Mouse (Mus musculus) heart, postnatal 4 days (tissue): Measurements from ENCODE around the gene Mlip. TPM values are rescaled to one million over a fixed set of nuclear protein-coding genes. Genes with fewer than 3 reads are reported as not detected.

Source experiments
- DNase-seq: peaks from one replicate; pipeline ENCODE4 v3.0.0; 2021
- total RNA-seq, 2 experiments: library from RNA; stranded (reverse); gene quantifications; 2 replicates each; pipeline ENCODE4 v1.2.3; 2021

Gene Mlip
- total RNA-seq, 2 experiments from 2014 or later: 159 to 165 TPM

DNA sequence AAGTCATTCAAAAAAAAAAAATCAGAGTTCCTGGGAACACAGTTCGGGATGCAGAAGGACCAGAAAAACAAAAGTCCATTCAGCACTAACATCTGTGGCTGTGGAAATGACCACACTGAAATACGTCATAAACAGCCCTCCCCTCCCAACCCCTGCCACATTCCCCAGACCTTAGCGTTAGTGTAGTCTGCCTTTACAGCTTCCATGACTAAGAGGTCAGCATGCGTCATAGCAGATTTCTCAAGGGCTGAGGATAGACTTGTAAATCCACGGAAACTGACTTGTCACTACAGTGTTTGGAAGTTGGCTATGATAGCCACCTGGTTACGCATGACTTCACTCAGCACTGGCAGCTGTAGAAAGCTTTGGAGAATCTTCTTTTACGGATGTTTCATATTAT is 8.5 kb downstream of the Mlip start:
- no peak for DNase-seq

DNA sequence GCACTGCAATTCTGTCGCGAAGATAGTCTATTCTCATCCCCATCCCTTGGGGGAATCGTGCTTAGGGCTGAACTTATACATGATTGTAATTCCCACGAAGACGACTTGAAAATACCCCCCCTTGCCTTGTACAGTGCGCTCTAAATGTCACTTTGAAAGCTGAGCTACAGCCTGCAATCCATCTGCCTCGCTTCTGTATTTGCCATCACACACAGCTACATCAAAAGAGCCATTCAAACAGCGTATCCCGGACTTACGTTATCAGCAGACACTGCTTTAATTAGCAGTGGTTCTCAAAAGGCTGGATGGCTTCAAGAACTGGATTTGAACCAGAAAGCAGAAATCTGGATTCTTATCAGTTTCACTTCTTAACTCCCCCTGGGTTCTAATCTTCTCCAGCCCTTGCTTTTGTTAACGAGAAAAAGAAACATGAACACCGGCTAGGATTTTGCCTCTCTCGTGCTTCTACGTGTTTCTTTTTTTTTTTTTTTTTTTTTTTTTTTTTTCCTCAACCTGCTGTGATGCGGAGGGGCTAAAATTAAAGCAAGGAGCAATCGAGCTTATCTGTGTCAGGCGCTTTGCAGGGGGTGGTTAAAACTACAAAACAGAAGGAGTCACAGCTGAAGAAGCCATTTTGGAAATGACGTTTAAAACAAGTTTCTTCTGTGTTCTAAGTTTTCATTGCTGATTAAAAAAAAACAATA is 12.5 kb downstream of the Mlip start:
- DNase-seq: no peak

DNA sequence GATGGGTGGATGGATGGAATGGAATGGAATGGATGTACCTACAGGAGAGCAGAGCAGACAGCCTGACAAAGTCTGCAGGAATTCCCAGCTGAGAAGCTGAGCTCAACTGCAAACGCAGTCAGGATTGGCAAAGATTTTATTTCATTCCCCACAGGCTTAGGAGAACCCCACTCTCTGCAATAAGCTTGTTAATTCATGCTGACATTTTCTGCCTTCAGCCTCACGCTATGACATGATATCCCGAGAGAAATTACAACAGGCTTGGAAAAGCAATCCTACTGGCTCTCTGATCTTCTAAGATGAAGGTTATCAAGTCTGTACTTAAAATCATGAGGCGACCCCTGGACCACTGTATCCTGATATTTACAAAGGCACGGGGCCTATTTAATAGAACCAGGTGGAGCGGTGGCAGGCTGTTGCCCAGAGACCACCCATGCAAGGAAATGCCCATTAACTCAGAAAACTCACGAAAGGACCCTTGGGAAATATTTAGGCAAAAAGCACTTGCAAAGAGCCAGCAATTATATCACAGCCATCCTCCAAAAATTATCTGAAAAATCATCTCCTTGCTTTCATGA is 13.1 kb downstream of the Mlip start:
- no peak for DNase-seq

DNA sequence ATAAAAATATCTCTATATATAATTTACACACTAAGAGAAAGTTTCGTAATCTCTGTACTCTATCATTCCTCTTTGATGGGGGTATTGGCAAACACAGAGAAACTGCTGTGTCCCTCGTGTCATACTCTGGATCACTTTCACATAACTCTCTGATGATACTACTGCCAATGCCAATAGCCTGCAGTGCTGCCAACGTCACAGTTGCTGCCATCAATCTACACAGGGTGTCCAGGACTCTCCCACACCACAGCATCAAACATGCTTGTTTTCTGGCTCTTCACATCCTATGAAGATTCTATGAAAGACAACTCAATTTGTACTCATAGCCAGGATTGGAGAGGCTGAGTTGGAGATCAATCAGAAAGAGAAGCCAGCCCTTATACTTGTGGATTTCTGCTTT is 17.4 kb downstream of the Mlip start:
- DNase-seq: no peak

DNA sequence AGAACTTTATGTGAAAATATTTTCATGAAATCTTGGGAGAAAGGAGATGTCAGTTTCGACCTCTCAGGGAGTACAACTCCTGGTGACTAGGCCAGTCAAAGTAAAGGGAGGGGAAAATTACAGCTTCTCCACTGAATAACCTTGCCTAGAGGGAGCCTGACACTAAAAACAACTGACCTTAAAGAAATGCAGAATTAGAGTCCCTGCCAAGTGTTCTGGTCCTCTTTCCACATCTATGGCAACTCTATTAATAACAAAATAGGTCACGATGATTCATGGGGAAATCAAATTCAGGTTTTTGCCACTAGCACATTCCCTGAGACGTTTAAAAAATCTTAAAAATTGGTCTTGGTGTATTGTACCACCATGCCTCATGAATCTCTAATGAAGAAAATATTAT is 34.4 kb downstream of the Mlip start:
- DNase-seq: no peak

DNA sequence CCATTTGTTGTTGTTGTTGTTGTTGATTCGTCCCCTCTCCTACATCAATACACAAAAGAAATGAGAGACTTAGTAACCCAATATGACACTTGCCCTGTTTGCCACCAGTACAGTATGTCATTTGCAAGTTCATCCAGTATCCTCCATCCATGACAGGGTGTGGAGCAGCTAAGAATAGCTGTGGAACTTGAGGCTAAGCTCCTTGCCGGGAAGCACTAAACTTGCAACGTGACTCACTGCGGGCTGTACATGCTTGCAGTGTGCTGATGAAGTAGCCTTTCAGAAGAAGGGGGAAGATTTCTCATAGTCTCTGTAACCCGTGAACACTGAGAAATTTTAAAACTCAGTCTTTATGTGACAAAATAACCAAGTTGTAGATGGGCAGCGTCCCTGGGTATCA is 42.2 kb downstream of the Mlip start:
- peak; percentile 30 for DNase-seq

DNA sequence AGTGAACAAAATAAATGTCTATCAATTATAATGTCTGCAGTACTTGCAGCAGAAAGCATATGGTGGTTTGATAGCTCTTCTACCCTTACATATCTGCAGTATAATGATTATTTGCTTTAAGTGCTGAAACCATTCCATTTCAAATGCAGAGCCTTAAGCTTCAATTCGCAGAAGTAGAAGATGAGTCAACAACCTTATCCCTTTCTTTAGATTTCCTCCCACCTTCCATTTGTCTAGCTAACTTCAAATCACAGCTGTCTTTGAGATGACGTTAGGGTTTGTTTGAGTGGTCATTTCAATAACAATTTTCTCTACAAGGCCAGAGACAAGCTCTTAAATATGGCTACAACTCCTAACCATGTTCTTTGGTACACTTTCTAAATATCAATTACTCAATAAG is 47.4 kb downstream of the Mlip start:
- no peak for DNase-seq

DNA sequence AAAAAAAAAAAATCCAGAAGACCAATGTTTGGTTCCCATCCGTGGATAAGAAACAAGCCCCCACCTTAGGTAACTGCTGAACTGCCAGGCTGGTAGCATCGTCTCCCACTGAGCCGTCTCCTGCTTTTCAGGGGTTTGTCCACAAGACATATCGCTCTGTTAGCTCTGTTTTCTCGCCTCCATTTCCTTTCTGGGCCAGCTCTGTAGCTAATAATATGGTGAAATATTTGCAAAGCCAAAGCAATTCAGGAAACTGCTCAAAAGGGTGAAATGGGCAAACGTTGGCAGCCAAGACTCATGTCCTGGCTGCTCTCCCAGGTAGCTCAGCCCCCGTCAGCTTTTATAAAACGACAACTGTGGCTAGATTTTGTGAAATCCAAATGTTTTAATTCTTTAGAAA is 50.4 kb downstream of the Mlip start:
- no peak for DNase-seq

DNA sequence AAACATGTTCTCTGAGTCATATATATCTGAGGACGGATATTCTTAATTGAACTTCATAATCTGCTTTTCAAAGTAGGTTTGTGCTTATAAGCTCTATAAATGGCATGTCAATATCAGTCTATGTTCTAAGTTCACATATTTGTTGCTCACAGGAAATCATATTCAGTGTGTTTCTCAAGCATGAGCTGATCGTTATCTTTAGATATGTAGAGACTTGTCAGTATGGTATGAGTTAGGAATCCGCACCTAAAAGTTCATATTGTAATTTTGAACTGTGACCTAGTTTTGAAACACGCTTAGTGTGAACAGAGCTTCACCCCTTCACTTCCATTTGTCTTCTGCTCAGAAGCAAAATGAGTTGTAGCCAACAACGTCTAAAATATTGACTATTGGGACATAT is 64.8 kb downstream of the Mlip start:
- no peak for DNase-seq

DNA sequence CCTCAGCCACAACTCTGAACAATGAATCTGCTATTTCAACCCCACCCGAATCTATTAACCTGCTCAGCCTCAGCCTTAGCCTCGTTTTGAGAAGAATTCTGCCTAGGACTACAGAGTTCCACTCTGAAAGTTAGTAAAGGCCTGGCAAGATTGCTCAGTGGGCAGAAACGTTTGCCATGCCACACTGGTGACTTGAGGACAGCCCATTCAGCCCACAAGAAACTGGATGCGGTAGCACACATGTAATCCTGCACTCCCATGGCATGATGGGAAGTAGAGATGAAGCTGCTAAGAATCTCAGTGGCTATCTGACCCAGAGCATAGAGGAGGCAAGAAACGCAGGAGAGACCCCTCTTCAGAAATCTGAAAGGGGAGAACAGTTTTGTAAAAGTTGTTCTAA is 73.4 kb downstream of the Mlip start:
- DNase-seq: no peak

DNA sequence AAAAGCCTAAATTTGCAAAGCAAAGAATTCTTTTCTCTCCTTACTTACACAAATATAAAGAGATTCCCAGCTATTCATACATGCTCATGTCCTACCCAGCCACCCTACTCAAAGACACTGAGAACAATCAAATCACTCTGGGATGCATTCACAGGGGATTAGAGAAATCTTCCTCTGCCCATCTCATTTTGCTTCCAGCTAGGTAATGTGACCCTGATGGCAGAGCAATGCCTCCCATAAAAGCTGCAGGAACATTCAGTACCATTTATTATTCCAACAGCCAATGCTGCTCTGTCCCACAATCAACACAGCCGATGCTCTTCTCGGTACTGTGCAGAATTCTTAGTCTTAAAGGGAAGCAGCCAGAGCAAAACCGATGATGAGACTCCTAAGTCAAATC is 74.7 kb downstream of the Mlip start:
- no peak for DNase-seq

DNA sequence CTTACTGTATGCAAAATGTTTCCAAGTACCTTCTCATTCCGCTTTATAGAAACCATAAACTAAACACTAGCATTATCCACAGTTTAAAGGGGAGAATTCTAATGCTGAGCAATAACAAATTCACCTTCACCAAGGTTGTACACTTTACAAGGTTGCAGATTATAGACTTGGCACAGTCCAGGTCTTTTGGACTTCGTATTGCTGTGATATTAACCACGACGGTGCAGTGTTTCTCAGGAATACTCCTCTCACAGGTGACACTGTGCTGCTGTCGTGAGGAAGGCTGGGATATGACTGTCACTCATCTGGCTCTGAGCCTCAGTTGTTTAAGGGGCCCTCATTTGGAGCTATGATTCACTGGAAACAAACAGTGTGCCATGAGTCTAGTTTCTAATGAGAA is 75.5 kb downstream of the Mlip start:
- no peak for DNase-seq

DNA sequence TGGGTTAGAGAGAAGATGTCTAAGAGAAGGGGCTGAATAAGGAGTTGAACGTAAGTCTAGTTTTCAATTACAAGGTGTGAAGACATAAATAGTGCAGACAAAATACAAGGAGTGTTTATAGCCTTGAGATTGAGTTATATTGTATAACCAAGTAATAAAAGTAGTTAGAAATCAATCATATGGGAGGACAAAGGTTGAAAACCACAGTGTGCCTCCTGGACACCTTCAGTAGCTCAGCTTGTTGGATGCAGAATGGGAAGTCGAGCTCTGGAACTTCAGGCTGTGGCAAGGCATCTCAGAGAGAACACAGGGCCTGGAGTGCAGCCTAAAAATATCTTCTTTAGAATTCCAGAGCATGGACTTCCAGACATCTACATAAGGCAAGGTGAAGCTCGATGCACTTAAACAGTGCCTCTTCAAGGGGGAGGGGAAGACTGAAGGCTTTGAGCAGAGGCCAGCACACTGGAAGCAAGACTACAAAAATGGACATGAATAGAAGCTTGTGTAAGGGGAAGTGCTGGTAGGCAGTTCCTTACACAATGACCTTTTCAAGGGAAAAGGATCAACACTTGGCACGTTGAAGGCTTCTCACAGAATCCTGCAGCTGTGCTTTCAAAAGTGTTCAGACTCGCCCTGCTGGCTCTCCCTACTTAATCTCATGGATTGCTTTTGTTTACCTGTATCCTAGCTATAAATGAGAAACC is 76.2 kb downstream of the Mlip start:
- DNase-seq: no peak

DNA sequence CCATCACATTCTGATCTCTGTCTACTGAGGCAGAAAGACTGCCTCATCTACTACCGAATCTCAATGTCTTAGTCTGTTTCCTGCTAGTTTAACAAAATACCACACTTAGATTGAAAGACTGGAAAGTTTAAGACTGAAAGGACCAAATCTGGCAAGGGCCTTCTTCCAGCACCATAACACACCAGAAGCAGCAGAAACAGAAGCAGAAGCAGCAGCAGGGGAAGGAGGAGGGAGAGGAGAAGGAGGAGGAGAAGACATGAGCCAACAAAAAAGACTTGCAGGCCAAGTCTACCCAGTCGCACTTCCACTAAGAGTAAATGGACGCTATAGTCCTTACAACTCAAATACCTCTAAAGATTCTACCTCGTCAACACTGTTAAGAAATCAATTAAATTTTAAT is 80.0 kb downstream of the Mlip start:
- no peak for DNase-seq

DNA sequence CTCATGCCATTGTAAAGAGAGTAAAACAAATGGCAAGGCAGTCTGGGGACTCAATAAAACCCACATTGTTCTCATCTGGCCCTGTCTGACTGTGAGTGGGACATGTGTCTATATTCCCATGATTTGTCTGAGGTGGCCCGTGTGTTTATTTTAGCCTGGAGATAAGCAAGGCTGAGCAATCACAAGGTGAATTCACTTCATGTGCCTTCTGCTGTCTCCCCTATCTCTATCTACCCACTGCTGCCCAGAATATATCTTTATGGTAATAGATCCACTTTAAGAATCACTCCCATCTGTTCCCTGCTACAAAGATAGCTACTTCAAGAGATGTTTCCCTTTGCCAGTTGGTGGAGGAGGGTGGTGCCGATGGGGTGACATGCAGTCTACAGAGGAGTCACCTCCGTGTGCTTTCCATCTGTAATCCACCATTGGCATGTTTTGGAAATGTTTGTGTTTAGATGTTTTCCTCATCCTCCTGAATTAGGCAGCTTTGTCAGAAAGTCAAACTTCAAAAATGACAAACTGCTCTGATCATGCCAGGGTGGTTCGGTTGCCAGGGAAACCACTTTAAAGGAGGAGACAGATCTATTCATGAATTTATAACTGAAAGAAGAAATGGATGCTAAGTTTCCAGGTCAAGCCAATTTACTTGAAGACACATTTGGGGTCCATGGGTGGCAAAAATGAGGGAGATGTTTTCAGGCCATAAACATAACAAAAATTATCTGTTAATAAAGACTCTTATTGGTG is 87.3 kb downstream of the Mlip start:
- no peak for DNase-seq

DNA sequence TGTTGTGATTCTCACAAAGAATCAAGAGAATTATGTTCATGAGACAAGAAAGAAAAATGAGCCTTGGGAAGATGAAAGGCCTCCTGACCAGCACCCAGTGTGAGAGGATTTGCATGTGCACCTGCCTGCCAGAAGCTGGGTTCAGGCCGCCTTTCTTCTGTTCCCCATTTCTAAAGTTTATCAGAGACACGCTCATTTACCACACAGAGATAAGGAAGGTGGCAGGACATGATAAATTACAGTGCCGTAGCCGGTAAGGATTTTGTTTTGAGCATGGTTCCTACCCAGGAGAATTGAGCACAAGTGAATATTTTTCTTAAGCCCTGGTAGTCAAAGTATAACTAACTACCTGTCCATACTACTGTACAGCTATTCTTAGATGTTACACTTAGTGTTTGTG is 93.7 kb downstream of the Mlip start:
- DNase-seq: no peak

DNA sequence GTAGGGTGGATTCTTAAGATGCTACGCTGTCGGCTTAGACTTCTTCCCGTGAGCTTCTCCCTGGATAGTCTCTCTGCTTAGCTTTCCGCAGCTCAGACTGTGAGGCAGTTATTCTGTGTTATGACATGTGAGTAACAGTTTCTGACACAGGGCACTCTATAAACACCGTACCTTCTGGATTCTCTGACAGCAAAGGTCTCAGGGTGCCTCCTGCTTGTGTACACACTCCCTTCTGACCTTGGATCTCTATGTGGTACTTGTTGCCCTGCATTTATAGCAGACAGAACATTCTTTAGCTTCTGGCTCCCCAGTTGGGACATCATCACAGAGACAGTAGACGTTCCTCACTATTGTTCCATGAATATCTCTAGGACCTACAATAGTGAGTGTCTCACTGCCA is 94.5 kb downstream of the Mlip start:
- no peak for DNase-seq

DNA sequence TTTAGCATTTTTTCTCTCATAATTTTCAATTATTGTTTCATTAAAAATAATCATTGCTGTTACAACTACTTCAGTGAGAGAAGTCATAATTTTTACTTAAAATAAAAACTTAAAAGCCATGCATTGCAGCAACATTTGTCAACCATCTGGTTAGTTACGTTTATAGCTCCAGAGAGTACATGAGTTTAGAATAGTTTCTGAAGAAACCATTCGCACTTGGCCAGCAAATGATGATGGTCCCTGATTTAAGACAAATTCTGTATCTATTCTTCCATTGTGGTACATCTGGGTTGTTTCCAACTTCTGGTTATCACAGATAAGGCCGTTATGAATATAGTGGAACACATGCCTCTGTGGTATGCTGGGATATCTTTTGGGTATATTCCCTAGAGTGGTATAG is 98.3 kb downstream of the Mlip start:
- DNase-seq: no peak

DNA sequence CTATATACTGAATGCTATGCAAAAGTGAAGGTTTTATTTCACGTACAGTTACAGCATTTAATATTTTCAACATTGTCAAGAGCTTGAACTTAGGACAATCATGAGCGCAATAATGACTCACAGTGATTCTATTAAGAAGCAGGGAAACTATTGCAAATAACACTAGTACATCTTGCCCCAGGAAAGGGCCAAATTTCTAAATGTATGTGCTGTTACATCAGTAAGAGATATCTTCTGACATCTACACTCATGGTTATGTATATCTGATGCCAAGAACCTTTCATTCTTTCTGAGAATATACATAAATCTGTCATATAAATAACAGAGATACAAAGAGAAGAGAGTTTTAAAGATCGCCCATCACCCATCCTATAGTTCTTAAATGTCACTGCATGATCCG is 100.0 kb downstream of the Mlip start:
- DNase-seq: no peak

DNA sequence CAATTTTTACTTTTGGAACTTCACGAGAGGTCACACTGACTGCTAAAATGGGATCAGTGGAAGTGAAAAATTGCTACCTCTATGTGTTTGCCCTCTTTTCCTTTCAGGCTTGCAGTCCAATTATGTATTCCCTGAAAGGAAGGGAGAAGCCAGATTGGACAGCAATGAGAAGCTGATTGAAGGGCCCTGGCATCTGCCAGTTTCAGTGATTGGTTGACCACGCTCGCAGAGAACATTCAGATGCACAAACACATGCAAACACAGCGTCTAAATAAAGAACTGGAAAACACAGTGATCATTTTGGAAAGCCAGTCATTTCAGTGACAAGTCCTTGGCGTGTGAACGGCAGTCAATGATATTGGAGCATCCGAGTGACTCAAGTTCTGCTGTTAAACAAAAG is 100.6 kb downstream of the Mlip start:
- DNase-seq: no peak

DNA sequence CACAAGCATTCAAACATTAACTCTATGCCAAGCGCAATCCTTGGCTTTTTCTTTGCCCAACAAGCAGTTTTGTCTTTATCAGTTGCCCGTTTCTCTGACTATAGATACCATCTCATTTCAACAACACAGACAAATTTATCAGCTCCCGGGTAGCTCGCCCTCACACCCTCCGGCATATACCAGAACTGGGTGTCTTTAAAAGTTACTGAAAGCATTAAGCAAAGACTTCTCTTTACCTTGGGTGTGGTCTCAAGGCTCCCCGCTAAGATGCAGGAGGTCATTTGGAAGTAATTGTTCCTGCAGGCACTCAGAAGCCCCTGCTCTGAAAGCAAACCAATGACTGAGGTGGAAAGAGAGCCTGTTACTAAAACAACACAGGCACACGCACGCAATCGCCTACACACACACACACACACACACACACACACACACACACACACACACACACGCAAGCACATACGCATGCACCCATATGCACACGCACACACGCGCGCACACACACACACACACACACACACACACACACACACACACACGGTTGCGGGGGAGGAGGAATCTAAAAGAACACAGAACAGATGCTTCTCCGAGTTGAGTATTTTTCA is 101.2 kb downstream of the Mlip start:
- no peak for DNase-seq

DNA sequence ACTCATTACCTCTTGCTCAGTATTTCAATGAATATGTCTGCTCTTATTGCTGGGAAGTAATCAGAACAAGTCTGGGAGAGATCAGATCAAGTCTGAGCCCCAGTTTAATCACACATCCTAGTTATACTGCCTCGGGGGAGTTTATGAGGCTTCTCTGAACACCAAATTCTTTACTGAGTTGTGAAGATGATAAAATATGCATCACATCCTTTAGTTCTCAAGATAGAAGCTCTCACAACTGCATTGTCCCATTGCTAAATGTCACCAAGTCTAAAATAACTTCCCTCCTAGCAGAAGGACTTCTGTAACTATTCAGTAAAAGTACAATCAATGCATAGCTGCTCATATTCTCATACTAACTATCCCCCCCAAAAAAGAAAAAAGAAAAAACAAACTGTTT is 154.5 kb downstream of the Mlip start:
- DNase-seq: no peak

DNA sequence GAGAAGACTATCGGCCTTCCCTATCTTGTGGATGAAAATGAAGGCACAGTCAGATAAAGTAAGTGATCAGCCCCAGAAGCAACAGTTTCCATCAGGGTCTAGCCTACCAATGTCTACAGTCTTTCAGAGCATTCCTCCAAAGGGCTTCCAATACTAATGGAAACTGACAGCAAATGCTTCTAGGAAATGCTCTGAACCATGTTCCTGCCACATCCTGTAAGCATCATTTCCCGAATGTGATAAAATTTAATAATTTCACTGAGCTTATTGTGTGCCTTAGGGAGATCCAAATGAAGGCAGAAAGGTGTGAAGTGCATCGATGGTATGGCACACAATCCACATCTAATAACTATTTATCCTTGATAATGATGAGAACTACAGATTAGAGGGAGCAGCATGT is 173.3 kb downstream of the Mlip start:
- DNase-seq: no peak
